ENCODE assay signal across 11 mouse cellular contexts in the genomic region with DNA sequence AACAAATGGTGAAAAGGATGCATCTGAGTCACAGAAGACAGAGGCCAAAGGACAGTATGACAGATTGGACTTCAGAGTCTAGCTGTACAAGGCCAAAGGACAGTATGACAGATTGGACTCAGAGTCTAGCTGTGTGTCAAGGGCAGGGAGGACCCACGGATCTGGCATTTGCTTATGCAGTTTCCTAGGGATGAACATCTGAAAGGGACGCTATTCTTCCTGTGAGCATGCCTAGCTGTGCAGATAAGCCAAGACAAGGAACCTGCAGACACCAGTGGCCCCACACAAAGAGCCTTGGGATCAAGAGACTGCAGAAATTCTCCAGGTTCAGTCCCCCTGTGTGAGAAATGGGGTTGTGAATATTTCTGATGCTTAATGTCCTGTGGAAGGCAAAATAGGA.
"Had no signal": no experiment of that assay in that cellular context is flagged by ENCODE, and none has a peak within 500 bp of the region (broad histone marks: within the 10 kb centered on the region; RNA-seq: fewer than 3 reads in every experiment).

No protein-coding gene starts in this region.

- DNase-seq: kidney, postnatal 10 days; kidney, postnatal 36 days; liver; lung, adult 18-20 months; lung, postnatal 10 days; lung, postnatal 36 days; midbrain, embryonic 14.5 days; right cerebral cortex, postnatal 4 days; thymus, adult 2 months; thymus, postnatal 14 days; thymus, postnatal 4 days had no signal
